Mouse (Mus musculus) inflammation-experienced regulatory T-cells, adult 16 weeks (primary cell): ENCODE results near the gene Cars2. TPM values are rescaled to one million over a fixed set of nuclear protein-coding genes. Genes with fewer than 3 reads are reported as not detected.

ENCODE experiments used
- polyA plus RNA-seq: library from polyadenylated mRNA; unstranded; fragments of 100-300 nt; shearing (Covaris generic); gene quantifications from one replicate; pipeline ENCODE4 v1.2.1, GENCODE M21; 2017

Gene Cars2
- polyA plus RNA-seq: 20.8 TPM

GRCm38 (mm10) chr8:11550281-11550948 lies at the start of gene Cars2:
Cars2 (minus strand) TSS chr8:11550783.

GRCm38 (mm10) chr8:11554799-11555719 lies 4.5 kb upstream of the Cars2 start, which contains the start of gene Ing1:
Ing1 (plus strand) TSS chr8:11555571.

GRCm38 (mm10) chr8:11497017-11497990 lies 53.3 kb downstream of the Cars2 start, which contains the start of gene Naxd:
Naxd (plus strand) TSS chr8:11497506.

GRCm38 (mm10) chr8:11477811-11478761 lies 72.5 kb downstream of the Cars2 start, which contains the start of gene Rab20:
Rab20 (minus strand) TSS chr8:11478710.

Other genes with a start within 250 kb of the Cars2 start
- gene Col4a2, start 238.0 kb downstream of the Cars2 start, polyA plus RNA-seq: 0.13 TPM
- gene Col4a1, start 238.0 kb downstream of the Cars2 start, polyA plus RNA-seq: 0.56 TPM
- 16.9 TPM for gene Rab20, start 72.1 kb downstream of the Cars2 start, polyA plus RNA-seq
- gene Naxd, start 53.3 kb downstream of the Cars2 start, polyA plus RNA-seq: 79.2 TPM
- 54.6 TPM for gene Ing1, start 4.8 kb upstream of the Cars2 start, polyA plus RNA-seq
- 99.7 TPM for gene Ankrd10, start 85.0 kb upstream of the Cars2 start, polyA plus RNA-seq
- gene 1700016D06Rik, start 150.3 kb upstream of the Cars2 start, polyA plus RNA-seq: not detected
- gene Arhgef7, start 176.9 kb upstream of the Cars2 start, polyA plus RNA-seq: 15.4 TPM